Mouse (Mus musculus) heart, adult 11 months (tissue): ENCODE data around the gene Rpl27a.

Experiments
- DNase-seq: peaks from one replicate; pipeline ENCODE4 v3.0.0; 2022

The Rpl27a gene

GRCm38 (mm10) chr7:109518838-109519696 lies at the start of gene Rpl27a:
Gene Rpl27a (plus strand): TSS chr7:109519147.
- DNase-seq: peak; percentile 100

- DNase-seq: no peak
Observed at GRCm38 (mm10) chr7:109470700-109471099, 48.2 kb upstream of the Rpl27a start.

GRCm38 (mm10) chr7:109477926-109478325 lies 41.0 kb upstream of the Rpl27a start:
- no peak for DNase-seq

- DNase-seq: peak; percentile 94
Observed at GRCm38 (mm10) chr7:109480765-109481197, 38.2 kb upstream of the Rpl27a start.

GRCm38 (mm10) chr7:109484221-109484620 lies 34.7 kb upstream of the Rpl27a start:
- DNase-seq: no peak

- DNase-seq: peak; percentile 90
Observed at GRCm38 (mm10) chr7:109492616-109493318, 26.2 kb upstream of the Rpl27a start.

- peak; percentile 88 for DNase-seq
Observed at GRCm38 (mm10) chr7:109493319-109494316, 25.3 kb upstream of the Rpl27a start.

- no peak for DNase-seq
Observed at GRCm38 (mm10) chr7:109497507-109497906, 21.4 kb upstream of the Rpl27a start.

- DNase-seq: no peak
Observed at GRCm38 (mm10) chr7:109507119-109507518, 11.8 kb upstream of the Rpl27a start.

GRCm38 (mm10) chr7:109507572-109507971 lies 11.4 kb upstream of the Rpl27a start:
- no peak for DNase-seq

- DNase-seq: no peak
Observed at GRCm38 (mm10) chr7:109508034-109508433, 10.9 kb upstream of the Rpl27a start, which contains the start of gene Trim66. Gene Trim66 (minus strand): TSS chr7:109508134.

- DNase-seq: no peak
Observed at GRCm38 (mm10) chr7:109510799-109511198, 8.1 kb upstream of the Rpl27a start.

GRCm38 (mm10) chr7:109511838-109512237 lies 7.1 kb upstream of the Rpl27a start:
- DNase-seq: no peak

GRCm38 (mm10) chr7:109516500-109516899 lies 2.4 kb upstream of the Rpl27a start:
- DNase-seq: no peak

- no peak for DNase-seq
Observed at GRCm38 (mm10) chr7:109518036-109518681, 788 bp upstream of the Rpl27a start.

GRCm38 (mm10) chr7:109519936-109520335 lies 989 bp downstream of the Rpl27a start:
- no peak for DNase-seq

GRCm38 (mm10) chr7:109522084-109522483 lies 3.1 kb downstream of the Rpl27a start:
- no peak for DNase-seq

GRCm38 (mm10) chr7:109523304-109523703 lies 4.4 kb downstream of the Rpl27a start:
- DNase-seq: no peak

- DNase-seq: no peak
Observed at GRCm38 (mm10) chr7:109523741-109524441, 4.9 kb downstream of the Rpl27a start.

GRCm38 (mm10) chr7:109524442-109524744 lies 5.4 kb downstream of the Rpl27a start:
- DNase-seq: no peak

- DNase-seq: no peak
Observed at GRCm38 (mm10) chr7:109524763-109525162, 5.8 kb downstream of the Rpl27a start.
